Mouse (Mus musculus): Measurements from ENCODE around the gene Pramef6. TPM values are rescaled to one million over a fixed set of nuclear protein-coding genes. Genes with fewer than 3 reads are reported as not detected.
"Not testable (repeated sequence)": the region's sequence is repeated elsewhere in the genome, so short reads cannot be mapped to it uniquely, and the experiment has no call there.

Gene Pramef6
- not detected in 2 replicates for polyA plus RNA-seq (2015; fragmentation: Nextera tagmentation; extraction: Ambion mirVana)

DNA sequence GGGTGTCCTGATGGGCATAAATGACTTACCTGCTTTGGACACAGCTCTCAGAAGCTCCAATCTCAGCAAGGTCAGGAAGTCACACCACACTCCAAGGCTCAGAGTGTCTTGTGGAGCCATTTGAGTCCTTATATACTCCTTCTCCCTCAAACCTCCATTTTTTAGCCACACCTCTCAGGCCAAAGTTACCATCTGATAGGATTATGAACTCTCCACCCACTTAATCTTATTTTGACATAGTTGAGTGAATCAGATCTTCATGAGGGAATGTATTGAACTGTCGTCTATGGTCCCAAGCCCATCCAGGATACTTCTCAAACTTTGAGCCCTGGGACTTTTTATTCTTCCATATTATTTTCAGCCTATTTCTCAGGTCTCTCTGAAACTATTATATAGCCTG lies at the start of gene Pramef6:
Gene Pramef6 (minus strand): TSS at position 101 of the 400 bp plus-strand sequence.
- H3K4me1 ChIP-seq; H3K27me3 ChIP-seq; H3K27ac ChIP-seq; H3K4me3 ChIP-seq; H3K4me2 ChIP-seq; H3K9ac ChIP-seq; ATAC-seq; H3K36me3 ChIP-seq (ENCODE audit: poor library complexity, severe bottlenecking): not testable (repeated sequence)
- 86% methylated on average over 1 of the region's 1 CpGs for WGBS
- H3K9me3 ChIP-seq (replicated peaks): peaks cover 22% of the 10 kb centered on the region

DNA sequence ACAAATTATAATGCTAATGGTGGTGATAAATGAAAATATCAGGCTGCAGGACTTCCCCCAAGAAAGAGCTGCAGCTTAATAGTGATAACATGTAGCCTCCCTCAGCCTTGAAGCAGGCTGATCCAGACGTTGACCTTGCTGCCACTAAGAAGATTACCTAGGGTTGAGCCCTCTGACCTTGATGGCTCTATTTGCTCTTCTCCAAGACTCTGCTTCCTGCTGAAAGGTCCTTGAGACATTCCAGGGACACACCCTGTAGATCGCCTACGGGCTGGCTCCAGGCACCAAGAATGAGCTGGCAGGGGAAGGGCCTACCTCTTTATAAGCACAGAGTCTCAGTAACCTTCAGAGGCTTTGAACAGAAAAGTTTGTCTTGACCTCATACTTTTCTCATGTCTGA lies 5.8 kb downstream of the Pramef6 start:
- not testable (repeated sequence) for H3K27ac ChIP-seq; H3K9ac ChIP-seq; H3K27me3 ChIP-seq; H3K36me3 ChIP-seq (ENCODE audit: poor library complexity, severe bottlenecking); ATAC-seq; H3K4me1 ChIP-seq; H3K4me3 ChIP-seq; H3K4me2 ChIP-seq
- H3K9me3 ChIP-seq (replicated peaks): peaks cover 41% of the 10 kb centered on the region
- WGBS: 88% methylated on average over 3 of the region's 3 CpGs

DNA sequence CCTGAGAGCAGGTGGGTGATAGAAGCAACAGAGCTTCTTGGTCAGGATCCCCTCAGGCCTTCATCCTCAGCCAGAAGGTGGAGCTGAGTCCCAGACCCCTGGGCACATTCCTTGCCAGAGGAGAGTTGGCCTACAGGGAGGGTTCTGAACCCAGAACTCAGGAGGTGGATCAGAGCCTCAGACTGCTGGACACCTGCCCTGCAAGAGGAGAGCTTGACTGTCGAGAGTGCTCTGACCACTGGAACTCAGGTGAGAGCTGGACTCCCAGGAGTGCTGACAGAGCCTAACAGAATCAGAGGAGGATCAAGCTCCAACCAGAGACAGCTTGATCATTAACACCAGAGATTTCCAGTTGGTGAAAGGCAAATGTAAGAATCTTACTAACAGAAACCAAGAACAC lies 17.8 kb downstream of the Pramef6 start:
- H3K9me3 ChIP-seq (replicated peaks): peaks cover 28% of the 10 kb centered on the region
- H3K36me3 ChIP-seq (ENCODE audit: poor library complexity, severe bottlenecking); H3K27ac ChIP-seq; ATAC-seq; H3K4me1 ChIP-seq; H3K4me3 ChIP-seq; H3K9ac ChIP-seq; H3K27me3 ChIP-seq; H3K4me2 ChIP-seq: not testable (repeated sequence)
- 84% methylated on average over 1 of the region's 1 CpGs for WGBS

DNA sequence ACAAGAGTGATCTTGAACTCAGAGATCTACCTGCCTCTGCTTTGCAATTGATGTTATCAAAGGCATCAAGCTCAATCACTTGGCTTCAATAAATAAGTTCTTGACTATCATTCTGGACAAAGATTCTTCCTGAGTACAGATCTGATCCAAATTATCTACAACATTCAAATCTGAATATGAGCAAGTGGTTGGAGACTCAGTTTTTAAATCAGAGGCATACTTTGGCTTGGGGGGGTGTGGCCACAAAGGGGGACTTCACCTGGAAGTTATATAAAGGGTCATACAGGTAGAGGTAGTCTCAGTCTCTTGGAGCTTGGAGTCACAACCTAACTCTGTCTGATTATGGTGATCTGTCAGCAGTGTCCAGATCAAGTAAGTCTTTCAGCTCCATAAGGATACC lies 54.0 kb downstream of the Pramef6 start, which contains the start of gene Gm13103:
Gene Gm13103 (plus strand): TSS at position 301 of the 400 bp plus-strand sequence.
- not testable (repeated sequence) for H3K27me3 ChIP-seq; H3K27ac ChIP-seq; H3K4me1 ChIP-seq; H3K36me3 ChIP-seq (ENCODE audit: poor library complexity, severe bottlenecking); H3K4me2 ChIP-seq; H3K4me3 ChIP-seq; H3K9ac ChIP-seq; ATAC-seq
- peaks cover 43% of the 10 kb centered on the region for H3K9me3 ChIP-seq (replicated peaks)

Other genes with a start within 250 kb of the Pramef6 start
- not detected in 2 replicates for gene Gm13088, start 243.1 kb downstream of the Pramef6 start, polyA plus RNA-seq (2015; fragmentation: Nextera tagmentation; extraction: Ambion mirVana)
- gene Gm13089, start 197.7 kb downstream of the Pramef6 start, polyA plus RNA-seq (2015; fragmentation: Nextera tagmentation; extraction: Ambion mirVana): not detected in 2 replicates
- gene Gm13078, start 180.9 kb downstream of the Pramef6 start, polyA plus RNA-seq (2015; fragmentation: Nextera tagmentation; extraction: Ambion mirVana): not detected in 2 replicates
- gene Gm13023, start 111.0 kb downstream of the Pramef6 start, polyA plus RNA-seq (2015; fragmentation: Nextera tagmentation; extraction: Ambion mirVana): not detected in 2 replicates
- gene Gm13084, start 84.3 kb downstream of the Pramef6 start, polyA plus RNA-seq (2015; fragmentation: Nextera tagmentation; extraction: Ambion mirVana): not detected in 2 replicates
- gene Gm13103, start 53.9 kb downstream of the Pramef6 start, polyA plus RNA-seq (2015; fragmentation: Nextera tagmentation; extraction: Ambion mirVana): not detected in 2 replicates
- not detected in 2 replicates for gene Pramef25, start 50.6 kb upstream of the Pramef6 start, polyA plus RNA-seq (2015; fragmentation: Nextera tagmentation; extraction: Ambion mirVana)
- not detected in 2 replicates for gene Gm13101, start 66.6 kb upstream of the Pramef6 start, polyA plus RNA-seq (2015; fragmentation: Nextera tagmentation; extraction: Ambion mirVana)
- not detected in 2 replicates for gene Pramef17, start 94.0 kb upstream of the Pramef6 start, polyA plus RNA-seq (2015; fragmentation: Nextera tagmentation; extraction: Ambion mirVana)
- gene Pramel4, start 158.7 kb upstream of the Pramef6 start, polyA plus RNA-seq (2015; fragmentation: Nextera tagmentation; extraction: Ambion mirVana): not detected in 2 replicates
- gene Gm13102, start 206.1 kb upstream of the Pramef6 start, polyA plus RNA-seq (2015; fragmentation: Nextera tagmentation; extraction: Ambion mirVana): not detected in 2 replicates